ENCODE assay signal across 2 mouse cellular contexts in the genomic region with DNA sequence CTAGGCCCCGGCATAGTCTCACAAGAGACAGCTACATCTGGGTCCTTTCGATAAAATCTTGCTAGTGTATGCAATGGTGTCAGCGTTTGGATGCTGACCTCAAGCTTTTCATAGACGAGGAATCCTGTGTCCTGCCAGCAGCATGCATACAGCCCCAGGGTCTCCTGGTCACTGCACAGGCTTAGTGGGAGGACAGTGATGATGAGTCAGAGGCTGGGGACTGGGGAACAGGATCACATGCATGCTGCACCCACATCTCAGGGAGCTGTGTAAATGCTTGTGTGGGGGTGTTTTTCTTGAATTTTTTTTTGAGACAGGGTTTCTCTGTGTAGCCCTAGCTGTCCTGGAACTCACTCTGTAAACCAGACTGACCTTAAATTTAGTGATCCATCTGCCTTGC. TPM values are rescaled to one million over a fixed set of nuclear protein-coding genes. Genes with fewer than 3 reads are reported as not detected.
"Had no signal": no experiment of that assay in that cellular context is flagged by ENCODE, and none has a peak within 500 bp of the region (broad histone marks: within the 10 kb centered on the region; RNA-seq: fewer than 3 reads in every experiment).

No protein-coding gene starts in this region.

RNA-seq across cellular contexts. Expression of a gene that starts 48.7 kb away (rescaled TPM):
- total RNA-seq: hematopoietic stem cell, adult 5-6 weeks; layer of hippocampus, postnatal 14 days had no signal
